Comparison of ENCODE assay signal across 9 mouse cellular contexts in the genomic region with DNA sequence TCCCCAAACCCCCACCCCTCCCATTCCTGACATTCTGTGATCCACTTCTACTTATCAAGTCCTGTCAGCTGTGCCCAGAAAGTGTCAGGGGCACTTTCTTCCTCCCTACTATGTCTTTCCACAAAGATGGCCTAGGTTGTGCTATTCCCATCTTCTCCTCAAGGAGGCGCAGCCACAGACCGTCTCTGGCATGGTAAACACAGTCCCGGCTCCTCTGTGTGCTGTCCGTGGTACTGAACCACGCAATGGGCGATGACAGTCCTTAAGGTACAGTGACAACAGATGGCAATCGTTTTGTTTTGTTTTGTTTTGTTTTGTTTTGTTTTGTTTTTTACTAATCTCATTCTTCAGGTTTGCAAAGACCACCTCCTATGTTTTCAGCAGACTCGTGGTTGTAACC.
DNase-seq lines count a peak whose midpoint lies in the region; ATAC-seq lines count a peak whose summit lies in the region.
"Had no signal": no experiment of that assay in that cellular context is flagged by ENCODE, and none has a peak within 500 bp of the region (broad histone marks: within the 10 kb centered on the region; RNA-seq: fewer than 3 reads in every experiment).

No protein-coding gene starts in this region.

- no peak overlapping the region for H3K4me2 ChIP-seq in forebrain, embryonic 15.5 days (replicated peaks)
- no peak overlapping the region for H3K4me2 ChIP-seq in heart, embryonic 12.5 days
- H3K4me2 ChIP-seq: limb, embryonic 12.5 days had no signal

- H3K9me3 ChIP-seq in forebrain, embryonic 10.5 days: no peaks in the 10 kb centered on the region
- no peaks in the 10 kb centered on the region for H3K9me3 ChIP-seq in forebrain, embryonic 15.5 days
- H3K9me3 ChIP-seq in heart, embryonic 12.5 days (replicated peaks): no peaks in the 10 kb centered on the region
- H3K9me3 ChIP-seq: limb, embryonic 12.5 days had no signal

- H3K36me3 ChIP-seq in forebrain, embryonic 10.5 days (replicated peaks): no peaks in the 10 kb centered on the region
- H3K36me3 ChIP-seq in forebrain, embryonic 15.5 days: no peaks in the 10 kb centered on the region
- H3K36me3 ChIP-seq in heart, embryonic 12.5 days: no peaks in the 10 kb centered on the region
- H3K36me3 ChIP-seq: limb, embryonic 12.5 days had no signal

- H3K27ac ChIP-seq in forebrain, embryonic 10.5 days: no peak overlapping the region
- H3K27ac ChIP-seq in forebrain, embryonic 15.5 days (replicated peaks): no peak overlapping the region
- no peak overlapping the region for H3K27ac ChIP-seq in heart, embryonic 12.5 days (ENCODE audit: poor library complexity, severe bottlenecking)
- H3K27ac ChIP-seq: limb, embryonic 12.5 days had no signal

- ATAC-seq in forebrain, embryonic 15.5 days (replicated peaks): no peak
- 0 out of 2 replicates have a peak, but pooled peaks have one; percentile 53 for ATAC-seq in heart, embryonic 12.5 days (ENCODE audit: insufficient number of reproducible peaks, low FRiP score)

- intact Hi-C loops in left cerebral cortex, postnatal 14 days (cut with DNase I): loop anchor here (10.0 kb wide), 1 partner anchor 340 kb away; no protein-coding TSS in a partner anchor

- no peak overlapping the region for H3K9ac ChIP-seq in forebrain, embryonic 15.5 days (replicated peaks)
- no peak overlapping the region for H3K9ac ChIP-seq in heart, embryonic 12.5 days
- H3K9ac ChIP-seq: limb, embryonic 12.5 days had no signal

- peak; percentile 73 for DNase-seq in forebrain, embryonic 10.5 days (ENCODE audit: extremely low spot score, low spot score)
- peak; percentile 73 for DNase-seq in NIH3T3 (ENCODE audit: low read depth)
- DNase-seq in cerebellum, postnatal 36 days: peak; percentile 40 to 46
- peak; percentile 48 to 56 for DNase-seq in left cerebral cortex, postnatal 14 days (ENCODE audit: low spot score in 2 of 2)
- peak; percentile 71 for DNase-seq in naive thymus-derived CD4-positive, alpha-beta T cell, adult 2 months (ENCODE audit: low read depth)
- DNase-seq in thymus, adult 18-20 months: peak; percentile 40 to 51

- H3K4me1 ChIP-seq in forebrain, embryonic 10.5 days: no peaks in the 10 kb centered on the region
- no peaks in the 10 kb centered on the region for H3K4me1 ChIP-seq in forebrain, embryonic 15.5 days
- H3K4me1 ChIP-seq in heart, embryonic 12.5 days (replicated peaks): no peaks in the 10 kb centered on the region
- H3K4me1 ChIP-seq: limb, embryonic 12.5 days had no signal

- H3K27me3 ChIP-seq in forebrain, embryonic 10.5 days (ENCODE audit: poor library complexity, severe bottlenecking): no peaks in the 10 kb centered on the region
- no peaks in the 10 kb centered on the region for H3K27me3 ChIP-seq in forebrain, embryonic 15.5 days
- no peaks in the 10 kb centered on the region for H3K27me3 ChIP-seq in heart, embryonic 12.5 days (replicated peaks)
- H3K27me3 ChIP-seq: limb, embryonic 12.5 days had no signal

- H3K4me3 ChIP-seq in forebrain, embryonic 10.5 days: no peak overlapping the region
- no peak overlapping the region for H3K4me3 ChIP-seq in forebrain, embryonic 15.5 days
- H3K4me3 ChIP-seq in heart, embryonic 12.5 days: no peak overlapping the region
- H3K4me3 ChIP-seq: limb, embryonic 12.5 days had no signal

- 9% methylated on average over 8 of the region's 8 CpGs for WGBS in forebrain, embryonic 10.5 days
- WGBS in forebrain, embryonic 15.5 days: 12% methylated on average over 8 of the region's 8 CpGs
- 7% methylated on average over 8 of the region's 8 CpGs for WGBS in heart, embryonic 12.5 days
